Mouse (Mus musculus) lung, embryonic 14.5 days (tissue): ENCODE data around the gene Itga3. TPM values are rescaled to one million over a fixed set of nuclear protein-coding genes. Genes with fewer than 3 reads are reported as not detected.

Experiments
- ATAC-seq: fragments of 200-750 bp; cut with Nextera tagmentation; 2 replicates; pipeline ENCODE4 v1.8.0; 2017; ENCODE audit warnings: mild to moderate bottlenecking, moderate TSS enrichment, moderate library complexity; ENCODE audit not compliant: insufficient read depth
- DNase-seq: peaks from one replicate; pipeline ENCODE4 v3.0.0-alpha.2; 2015
- H3K27ac ChIP-seq: fragments of 300-500 bp; sonication (generic); 2 replicates; pipeline ENCODE4 v1.5.1; 2014; ENCODE audit warnings: low read depth, mild to moderate bottlenecking, moderate library complexity
- H3K27me3 ChIP-seq: fragments of 300-500 bp; sonication (generic); 2 replicates; pipeline ENCODE4 v1.6.1; 2014; ENCODE audit warnings: low read length, control low read depth; ENCODE audit not compliant: insufficient read depth
- H3K36me3 ChIP-seq: fragments of 300-500 bp; sonication (generic); 2 replicates; pipeline ENCODE4 v1.6.1; 2014; ENCODE audit warnings: control low read depth; ENCODE audit not compliant: insufficient read depth
- H3K4me1 ChIP-seq: fragments of 300-500 bp; sonication (generic); 2 replicates; pipeline ENCODE4 v1.6.1; 2014; ENCODE audit warnings: antibody characterized with exemption, control low read depth; ENCODE audit not compliant: insufficient read depth
- H3K4me2 ChIP-seq: fragments of 300-500 bp; sonication (generic); 2 replicates; pipeline ENCODE4 v1.6.1; 2014; ENCODE audit warnings: mild to moderate bottlenecking
- H3K4me3 ChIP-seq: fragments of 300-500 bp; sonication (generic); 2 replicates; pipeline ENCODE4 v1.5.1; 2014; ENCODE audit warnings: low read depth, low read length
- H3K9ac ChIP-seq: fragments of 300-500 bp; sonication (generic); 2 replicates; pipeline ENCODE4 v1.6.1; 2014
- H3K9me3 ChIP-seq: fragments of 300-500 bp; sonication (generic); 2 replicates; pipeline ENCODE4 v1.6.1; 2016; ENCODE audit warnings: low read depth, low read length, control low read depth
- CTCF ChIP-seq: IDR thresholded peaks from 2 replicates; pipeline ENCODE4 v1.5.1; 2016; ENCODE audit warnings: antibody characterized with exemption, low read depth
- WGBS: fragments of 180-500 bp; shearing (Covaris S2); extraction: QIAGEN DNeasy Blood & Tissue Kit; methylation state at CpG from one replicate; pipeline ENCODE4 v1.1.7; 2014; 5-methylcytosine and 5-hydroxymethylcytosine counted together
- polyA plus RNA-seq: library from polyadenylated mRNA; unstranded; fragments of >200 nt; fragmentation: Nextera tagmentation; extraction: Ambion mirVana; gene quantifications from 2 replicates; pipeline ENCODE4 v1.2.1, GENCODE M21; 2014

Gene Itga3
- polyA plus RNA-seq, 1 experiment from 2014 or later = 27.1 TPM

DNA sequence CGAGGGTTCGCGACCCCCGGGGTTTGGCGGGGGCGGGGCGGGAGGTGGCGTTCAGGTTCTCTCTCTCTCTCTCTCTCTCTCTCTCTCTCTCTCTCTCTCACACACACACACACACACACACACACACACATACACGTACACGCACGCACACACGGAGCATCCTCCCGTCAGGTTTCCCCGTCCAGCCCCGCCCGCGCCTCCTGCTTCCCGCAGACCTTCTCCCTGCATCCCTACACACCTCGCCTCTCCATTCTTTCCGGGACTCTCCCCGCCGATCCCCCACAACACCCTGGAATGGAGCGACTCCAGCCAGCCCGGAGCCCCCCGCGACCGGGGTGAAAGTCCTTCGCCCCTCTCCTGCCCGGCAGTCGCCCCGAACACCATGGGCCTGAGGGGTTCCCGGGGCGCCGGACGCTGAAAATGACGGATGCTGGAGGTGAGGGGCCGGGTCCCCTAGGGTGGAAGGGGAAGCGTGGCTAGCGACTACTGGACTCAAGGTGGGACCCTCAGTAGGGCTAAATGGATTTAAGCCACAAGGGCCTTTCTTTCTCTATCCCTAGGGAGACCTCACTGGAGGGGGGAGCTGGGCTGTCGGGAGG lies 66.4 kb downstream of the Itga3 start:
- Histone ChIP-seq H3K4me3 (peak overlapping the region; percentile 72), H3K9ac (peak overlapping the region; percentile 91), H3K4me2 (peak overlapping the region; percentile 87), H3K4me1 (peaks cover 22% of the 10 kb centered on the region; the same call in 1 of the 2 replicates), H3K36me3 (peaks cover 21% of the 10 kb centered on the region), H3K27ac (peak overlapping the region; percentile 96), H3K27me3 (no peaks in the 10 kb centered on the region), H3K9me3 (no peaks in the 10 kb centered on the region)
- no peak for TF ChIP-seq CTCF
- under 1% methylated on average over 37 of the region's 40 CpGs for WGBS
- DNase-seq = peak; percentile 39
- peak; percentile 14; the same call in 1 of the 2 replicates for ATAC-seq

DNA sequence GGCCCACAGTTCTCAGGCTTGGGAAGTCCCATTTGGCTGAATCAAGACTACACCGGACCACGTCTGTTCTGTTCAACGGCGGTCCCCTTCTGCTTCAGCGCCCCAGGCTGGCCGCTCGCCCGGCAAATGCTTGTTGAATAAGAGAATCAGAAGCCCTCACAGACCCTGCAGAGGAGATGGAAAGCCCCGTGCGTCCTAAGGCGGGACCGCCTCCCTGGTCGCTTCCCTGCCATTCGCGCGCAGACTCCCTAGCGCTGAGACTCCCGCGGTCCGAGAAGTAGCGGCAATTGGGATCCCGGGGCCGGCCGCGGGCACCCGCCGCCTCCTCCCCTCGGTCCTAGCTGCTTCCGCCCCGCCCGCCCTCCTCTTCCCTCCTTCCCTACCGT lies 67.0 kb downstream of the Itga3 start, which contains the start of gene Samd14:
Samd14 (plus strand) TSS at position 251 of the 386 bp plus-strand sequence.
- H3K4me2 ChIP-seq = peak within 1 kb of the TSS; percentile 87
- H3K4me3 ChIP-seq = peak within 1 kb of the TSS; percentile 72
- peak; percentile 79 for ATAC-seq
- H3K9me3 ChIP-seq = no peaks in the 10 kb centered on the region
- peak; percentile 89 for DNase-seq
- H3K36me3 ChIP-seq = peaks cover 21% of the 10 kb centered on the region
- peak within 1 kb of the TSS; percentile 96 for H3K27ac ChIP-seq
- no peak for TF ChIP-seq CTCF
- H3K9ac ChIP-seq = peak within 1 kb of the TSS; percentile 91
- WGBS = under 1% methylated on average over 31 of the region's 32 CpGs
- peaks cover 22% of the 10 kb centered on the region; the same call in 1 of the 2 replicates for H3K4me1 ChIP-seq
- H3K27me3 ChIP-seq = no peaks in the 10 kb centered on the region

DNA sequence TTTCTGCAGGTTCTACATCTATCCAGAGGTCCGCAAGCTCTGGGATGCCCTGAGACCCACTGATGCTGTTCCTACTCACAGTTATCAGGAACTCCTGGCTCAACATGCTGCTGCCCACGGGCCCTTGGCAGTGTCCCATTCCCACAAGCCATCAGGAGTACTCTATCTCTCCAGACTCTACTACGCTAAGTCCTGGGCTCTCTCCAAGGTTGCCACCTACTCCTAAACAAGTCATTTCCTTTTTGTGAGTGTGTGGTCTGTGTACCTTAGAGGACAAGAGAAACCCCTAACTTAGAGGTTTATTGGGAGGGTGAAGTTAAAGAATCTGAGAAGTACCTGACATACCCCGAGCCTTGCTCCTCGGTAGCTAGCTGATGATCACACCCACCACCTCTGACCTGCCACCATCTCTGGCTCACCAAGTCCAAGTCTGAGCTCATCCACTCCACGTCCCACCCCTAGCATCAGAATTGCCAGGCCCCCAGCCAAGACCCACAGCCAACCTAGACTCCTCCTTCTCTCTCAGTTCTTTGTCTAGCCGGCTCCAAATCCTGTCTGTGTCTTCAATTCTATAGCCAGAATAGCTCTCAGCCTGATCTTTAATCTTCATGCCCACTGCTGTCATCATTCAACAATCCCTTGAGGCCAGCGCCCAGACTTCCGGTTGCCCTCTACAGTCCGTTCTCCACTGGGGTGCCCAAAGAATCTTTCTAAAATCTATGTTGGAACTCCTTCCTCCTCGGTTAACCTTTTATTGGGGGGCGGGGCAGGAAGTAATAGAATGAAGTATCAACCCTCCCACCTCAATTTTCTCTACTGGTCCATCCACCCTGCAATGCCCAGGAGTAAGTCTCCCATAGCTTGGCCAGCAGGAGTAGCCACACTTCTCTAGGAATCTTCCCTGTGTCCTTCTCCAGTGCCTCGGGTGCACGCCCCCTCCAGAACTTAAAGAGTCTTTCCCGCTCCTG lies 67.7 kb downstream of the Itga3 start:
- Histone ChIP-seq H3K27me3 (no peaks in the 10 kb centered on the region), H3K36me3 (peaks cover 21% of the 10 kb centered on the region), H3K27ac (peak overlapping the region; percentile 96), H3K4me3 (peak overlapping the region; percentile 72), H3K9me3 (no peaks in the 10 kb centered on the region), H3K4me1 (peaks cover 22% of the 10 kb centered on the region; the same call in 1 of the 2 replicates), H3K4me2 (peak overlapping the region; percentile 87), H3K9ac (peak overlapping the region; percentile 91)
- TF ChIP-seq CTCF = no peak
- ATAC-seq (peak; percentile 50), DNase-seq (peak; percentile 71)
- WGBS = 24% methylated on average over 15 of the region's 15 CpGs

DNA sequence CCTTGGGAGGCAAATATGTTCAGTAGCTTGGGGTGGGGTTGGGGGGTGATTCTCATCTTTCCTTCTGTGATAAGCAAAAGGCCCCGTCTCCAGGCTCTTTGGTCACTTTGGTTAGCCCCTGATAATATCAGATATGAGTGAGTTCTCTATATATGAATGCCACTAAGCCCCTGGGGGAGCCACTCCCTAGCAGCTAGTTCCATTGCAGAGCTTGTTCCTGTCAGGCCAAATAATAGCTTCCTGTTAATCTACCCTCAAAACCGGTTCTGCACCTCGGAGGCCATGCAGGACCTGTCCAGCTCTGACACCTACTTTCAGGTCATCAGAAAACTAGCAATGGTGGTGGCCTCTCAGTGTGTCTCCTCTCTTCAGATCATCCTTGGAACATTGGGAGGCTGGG lies 69.2 kb downstream of the Itga3 start:
- DNase-seq (no peak), ATAC-seq (no peak)
- peaks cover 36% of the 10 kb centered on the region for H3K36me3 ChIP-seq
- H3K4me3 ChIP-seq = no peak overlapping the region
- peak overlapping the region; percentile 76 for H3K4me2 ChIP-seq
- H3K4me1 ChIP-seq = peaks cover 22% of the 10 kb centered on the region; the same call in 1 of the 2 replicates
- no peak for TF ChIP-seq CTCF
- no peak overlapping the region for H3K9ac ChIP-seq
- no peaks in the 10 kb centered on the region for H3K9me3 ChIP-seq
- no peak overlapping the region for H3K27ac ChIP-seq
- H3K27me3 ChIP-seq = no peaks in the 10 kb centered on the region
- WGBS = 51% methylated on average over 3 of the region's 3 CpGs

DNA sequence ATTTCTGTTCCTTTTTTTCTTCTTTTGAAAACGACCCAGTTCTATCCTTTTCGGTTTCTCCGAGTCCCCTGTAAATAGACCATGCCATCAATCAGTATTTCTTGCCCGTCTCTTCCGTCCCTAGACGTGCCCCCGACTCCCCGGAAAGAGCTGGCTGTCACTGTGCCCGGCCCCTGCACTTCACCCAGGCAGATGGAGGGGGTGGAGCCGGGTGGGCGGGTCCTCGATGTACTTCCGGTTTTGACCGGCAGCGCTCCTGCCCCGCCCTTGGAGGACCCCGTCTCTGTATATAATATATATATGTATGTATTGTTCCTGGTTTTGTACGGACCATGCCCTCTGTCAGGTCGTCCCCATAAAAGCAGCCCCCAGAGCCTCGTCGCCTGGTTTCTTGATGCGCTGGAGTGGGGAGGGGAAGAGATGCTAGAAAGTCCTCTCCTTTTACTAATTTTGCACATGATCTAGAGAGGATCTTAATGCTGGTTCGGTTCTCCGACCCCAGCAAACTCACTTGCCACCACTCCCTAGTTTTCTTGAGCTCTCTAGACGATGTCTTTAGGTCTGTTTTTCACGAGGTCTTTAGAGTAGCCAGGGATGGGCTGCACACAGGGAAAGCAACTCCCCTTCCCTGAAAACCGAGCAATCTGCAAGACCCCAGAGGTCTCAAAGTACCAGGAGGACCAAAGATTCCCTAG lies 69.9 kb downstream of the Itga3 start:
- peak overlapping the region; percentile 39 for H3K4me3 ChIP-seq
- H3K27ac ChIP-seq = peak overlapping the region; percentile 71
- no peaks in the 10 kb centered on the region for H3K27me3 ChIP-seq
- H3K9ac ChIP-seq = peak overlapping the region; percentile 53
- peak overlapping the region; percentile 76 for H3K4me2 ChIP-seq
- peaks cover 44% of the 10 kb centered on the region for H3K36me3 ChIP-seq
- no peaks in the 10 kb centered on the region for H3K9me3 ChIP-seq
- DNase-seq (peak; percentile 93), ATAC-seq (peak; percentile 40)
- 0 out of 2 replicates have a peak, but pooled peaks have one; percentile 7 for TF ChIP-seq CTCF
- WGBS = under 1% methylated on average over 27 of the region's 27 CpGs
- H3K4me1 ChIP-seq = peaks cover 18% of the 10 kb centered on the region; the same call in 1 of the 2 replicates

DNA sequence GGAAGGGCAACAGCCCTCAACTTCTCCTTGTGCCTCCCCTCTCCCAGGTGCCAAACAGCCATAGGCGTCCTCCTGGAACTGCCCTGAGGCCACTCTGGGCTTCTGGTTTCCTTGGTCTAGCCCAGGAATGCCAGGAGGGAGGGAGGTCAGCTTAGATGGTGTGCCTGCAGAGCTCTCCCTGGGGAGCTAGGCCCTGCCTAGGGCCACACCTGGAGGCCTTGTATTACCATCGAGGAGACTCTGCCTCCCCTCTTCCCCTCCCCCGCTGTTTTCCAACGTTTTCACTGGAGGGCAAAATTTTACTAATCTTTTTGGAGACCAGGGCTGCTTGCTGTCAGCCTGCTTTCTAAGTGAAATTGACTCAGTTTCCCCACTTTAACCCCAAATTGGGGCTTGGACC lies 70.6 kb downstream of the Itga3 start:
- Histone ChIP-seq H3K36me3 (peaks cover 49% of the 10 kb centered on the region), H3K9me3 (no peaks in the 10 kb centered on the region), H3K4me3 (peak overlapping the region; percentile 39; the same call in 1 of the 2 replicates), H3K27ac (peak overlapping the region; percentile 71), H3K27me3 (no peaks in the 10 kb centered on the region), H3K4me2 (peak overlapping the region; percentile 76), H3K9ac (peak overlapping the region; percentile 53; the same call in 1 of the 2 replicates), H3K4me1 (peaks cover 16% of the 10 kb centered on the region; the same call in 1 of the 2 replicates)
- no peak for ATAC-seq
- TF ChIP-seq CTCF = no peak
- 40% methylated on average over 4 of the region's 4 CpGs for WGBS
- DNase-seq = peak; percentile 30
